Mouse (Mus musculus): ENCODE results near the gene Ttll2.
"Not testable (repeated sequence)": the region's sequence is repeated elsewhere in the genome, so short reads cannot be mapped to it uniquely, and the experiment has no call there.

Ttll2 gene

DNA sequence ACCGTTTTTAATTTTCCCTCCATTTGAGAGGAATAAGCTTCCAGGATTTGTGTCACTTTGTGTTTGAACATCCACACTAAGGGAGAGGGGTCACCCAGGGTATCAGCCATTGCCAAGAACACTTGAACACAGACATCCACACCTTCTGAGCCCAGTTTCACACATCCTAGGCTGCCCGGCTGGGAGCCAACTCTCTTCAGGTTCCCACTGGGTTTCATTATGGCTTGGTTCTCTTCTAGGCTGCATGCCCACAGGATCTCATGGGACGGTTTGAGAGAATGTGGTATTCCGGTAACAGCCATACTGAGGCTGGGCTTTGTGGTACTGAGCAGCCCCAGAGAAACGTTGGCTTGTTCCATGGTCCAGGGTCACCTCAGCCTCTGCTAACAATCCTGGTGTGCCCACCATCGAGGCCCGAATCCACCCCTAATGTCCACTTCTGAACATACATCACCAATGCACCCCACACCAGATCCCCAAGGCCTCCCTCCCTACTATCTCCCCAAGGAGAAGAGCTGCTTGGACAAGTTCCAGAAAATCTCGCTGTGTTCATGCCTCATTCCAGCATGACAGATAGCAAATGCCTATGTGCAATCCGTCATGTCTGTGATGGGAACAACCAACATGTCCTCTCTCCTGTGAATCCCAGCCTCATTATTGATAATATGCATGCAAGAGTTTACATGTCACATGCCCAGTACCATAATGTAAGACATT, 8.4 kb upstream of the Ttll2 start:
- not testable (repeated sequence) for DNase-seq (ENCODE audit: low spot score)

DNA sequence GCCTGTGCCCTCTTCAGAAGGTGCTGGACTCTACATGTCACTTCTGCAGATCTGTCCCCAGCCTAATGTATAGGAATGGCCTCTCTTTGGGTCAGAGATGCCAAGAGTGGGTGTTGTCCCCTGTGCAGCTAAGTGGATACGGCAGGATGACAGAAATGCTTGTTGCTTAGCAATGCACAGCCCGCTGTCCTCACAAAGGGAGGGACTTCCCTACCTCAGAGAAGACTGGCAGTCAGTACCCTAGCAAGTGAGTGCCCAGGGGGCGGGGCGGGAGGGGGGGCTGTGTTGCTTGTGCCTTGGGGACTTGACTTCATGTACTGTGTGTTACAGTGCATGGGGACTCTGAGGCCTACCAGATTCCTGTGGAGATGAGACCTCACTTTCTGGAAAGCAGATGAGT, 7.3 kb upstream of the Ttll2 start:
- DNase-seq (ENCODE audit: low spot score), result not testable (repeated sequence)

DNA sequence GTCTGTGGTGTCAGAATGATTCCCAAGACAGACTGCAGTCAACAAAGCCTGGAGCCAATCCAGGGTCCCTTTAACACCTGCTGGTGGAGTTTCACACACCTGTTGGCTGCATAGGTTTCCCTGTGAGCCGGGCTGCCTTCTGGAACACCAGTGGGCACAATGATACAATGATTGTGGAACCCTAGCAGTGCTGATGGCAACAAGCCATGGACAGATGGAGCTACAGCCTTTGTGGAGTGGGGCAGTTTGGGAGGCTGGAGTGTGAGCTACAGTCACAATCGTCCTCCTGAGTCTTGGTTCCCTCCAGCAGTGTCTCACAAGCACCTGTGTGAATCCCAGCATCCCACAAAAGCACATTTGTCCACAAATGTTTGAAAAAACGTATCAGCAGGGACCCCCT, 3.7 kb downstream of the Ttll2 start:
- DNase-seq (ENCODE audit: low spot score), result not testable (repeated sequence)

DNA sequence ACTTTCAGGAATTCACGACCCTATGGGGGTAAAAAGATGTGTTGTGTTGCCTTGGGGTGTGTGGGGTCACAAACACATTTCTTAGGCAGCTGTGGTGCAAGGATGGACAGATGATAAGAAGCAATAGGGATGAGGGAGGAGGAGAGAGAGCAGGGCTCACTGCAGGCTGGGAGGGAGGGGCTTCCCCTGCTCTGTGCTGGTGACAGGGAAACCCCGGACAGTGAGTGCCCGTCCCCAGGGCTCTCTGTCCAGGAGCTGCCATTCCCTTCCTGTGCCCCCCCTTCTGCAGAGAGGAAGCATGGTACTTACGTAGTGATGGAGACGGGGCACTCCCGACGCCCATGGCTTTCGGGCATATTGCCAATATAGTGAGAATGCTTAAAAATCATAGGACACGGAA, 15.1 kb downstream of the Ttll2 start:
- DNase-seq (ENCODE audit: low spot score), result not testable (repeated sequence)

DNA sequence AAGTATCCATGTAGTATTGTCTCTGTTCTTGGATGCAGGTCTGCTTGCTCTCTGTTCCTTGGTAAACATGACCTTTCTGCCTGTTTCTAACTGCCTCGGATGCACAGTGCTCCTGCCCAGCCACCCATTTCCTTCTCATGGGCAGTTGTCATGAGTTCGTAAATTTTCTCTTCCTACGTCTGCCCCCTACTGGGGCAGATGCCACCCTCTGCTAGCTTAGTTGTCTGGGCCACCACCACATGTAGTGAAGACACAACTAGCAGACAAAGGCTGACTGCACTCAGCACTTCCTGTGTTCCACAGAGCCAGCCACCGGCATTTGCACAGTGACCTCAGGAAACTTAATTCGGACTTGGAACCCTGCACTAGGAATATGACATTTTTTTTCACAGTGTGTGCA, 19.8 kb downstream of the Ttll2 start:
- DNase-seq (ENCODE audit: low spot score), result not testable (repeated sequence)

DNA sequence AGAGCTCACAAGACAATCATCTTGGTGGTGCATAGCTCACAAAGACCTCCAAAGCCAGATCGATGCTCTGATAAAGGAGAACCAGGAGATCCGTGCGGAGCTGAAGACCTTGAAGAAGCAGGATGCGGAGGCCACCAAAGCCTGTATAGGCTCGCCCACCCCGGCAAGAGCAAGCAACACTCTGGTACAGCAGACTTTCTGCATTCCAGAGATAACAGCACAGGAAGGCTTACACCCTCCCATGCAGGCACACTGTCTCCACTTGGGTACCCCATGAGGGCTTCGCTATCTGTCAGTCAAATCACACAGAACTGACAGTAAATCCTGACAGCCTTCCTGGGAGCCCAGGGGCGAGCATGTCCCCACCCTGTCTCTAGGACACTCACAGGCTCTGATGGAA, 26.1 kb downstream of the Ttll2 start:
- DNase-seq (ENCODE audit: low spot score), result not testable (repeated sequence)

DNA sequence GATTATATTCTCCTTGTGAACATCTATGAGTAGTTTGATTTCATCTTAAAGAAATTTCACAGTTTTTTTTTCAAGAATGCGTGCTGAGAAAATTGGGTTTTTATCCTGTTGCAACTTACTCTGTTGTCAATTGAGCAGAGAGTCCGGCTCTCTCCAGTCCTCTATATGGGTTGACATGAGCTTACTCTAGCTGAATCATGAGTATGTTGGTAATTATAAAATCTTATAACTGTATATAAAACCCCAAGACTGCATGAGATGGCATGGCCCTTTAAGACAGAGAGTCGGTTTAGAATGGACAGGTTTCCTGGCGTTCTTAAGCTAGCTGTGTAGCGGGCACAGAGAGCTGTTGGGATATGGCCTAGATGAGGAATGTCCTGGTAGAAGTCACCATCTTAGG, 28.1 kb downstream of the Ttll2 start, which contains the start of gene Tcp10a:
Tcp10a (plus strand) TSS at position 301 of the 400 bp plus-strand sequence.
- not testable (repeated sequence) for DNase-seq (ENCODE audit: low spot score)

DNA sequence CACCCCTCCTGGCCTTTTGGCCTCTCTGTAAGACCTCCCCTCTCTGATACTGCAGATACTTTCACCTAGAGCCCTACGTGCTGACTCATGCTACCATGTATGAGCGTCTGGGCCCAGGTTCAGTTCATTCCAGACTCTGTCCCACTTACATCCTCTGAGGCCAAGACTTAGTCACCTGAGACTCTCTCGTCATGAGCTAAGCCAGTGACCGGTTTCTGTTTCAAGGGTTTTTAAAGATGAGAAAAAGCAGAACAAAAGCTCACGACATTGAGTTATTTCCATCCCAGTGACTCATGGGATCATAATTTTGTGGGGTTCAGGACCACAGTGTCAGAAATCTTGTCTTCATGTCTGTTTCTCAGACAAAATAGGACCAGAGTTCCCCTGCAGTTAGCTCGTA, 32.7 kb downstream of the Ttll2 start:
- DNase-seq (ENCODE audit: low spot score), result not testable (repeated sequence)

DNA sequence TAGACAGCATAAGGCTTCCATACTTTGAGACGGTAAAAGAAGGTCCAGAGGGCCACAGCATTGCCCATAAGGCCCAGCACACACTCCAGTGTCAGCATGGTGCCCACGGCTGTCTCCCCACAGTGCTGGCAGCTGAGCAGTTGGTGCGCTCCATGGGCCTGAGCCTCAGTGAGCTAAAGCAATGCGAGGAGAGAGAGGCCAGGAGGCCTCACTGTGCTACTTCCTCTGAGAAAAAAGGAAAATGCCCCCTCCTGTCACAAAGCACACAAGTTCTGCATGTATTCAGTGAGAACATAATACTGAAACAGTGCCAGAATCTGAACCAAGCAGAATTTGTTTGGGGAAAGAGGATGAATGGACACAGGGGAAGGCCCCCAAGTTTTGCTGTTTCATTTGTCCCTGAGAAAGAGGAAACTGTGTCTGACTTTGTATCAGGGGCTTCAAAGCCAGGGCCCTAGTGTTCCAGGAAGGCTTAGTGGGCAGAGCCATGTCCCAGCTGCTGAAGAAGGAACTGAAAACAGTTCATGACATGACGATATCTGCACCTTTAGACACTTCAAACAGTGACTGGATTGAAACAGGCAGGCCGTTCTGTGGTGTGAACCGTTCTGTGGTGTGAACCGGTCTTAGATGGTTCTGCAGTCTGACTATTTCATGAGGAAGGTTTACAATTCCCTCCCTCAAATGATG, 36.7 kb downstream of the Ttll2 start:
- not testable (repeated sequence) for DNase-seq (ENCODE audit: low spot score)

DNA sequence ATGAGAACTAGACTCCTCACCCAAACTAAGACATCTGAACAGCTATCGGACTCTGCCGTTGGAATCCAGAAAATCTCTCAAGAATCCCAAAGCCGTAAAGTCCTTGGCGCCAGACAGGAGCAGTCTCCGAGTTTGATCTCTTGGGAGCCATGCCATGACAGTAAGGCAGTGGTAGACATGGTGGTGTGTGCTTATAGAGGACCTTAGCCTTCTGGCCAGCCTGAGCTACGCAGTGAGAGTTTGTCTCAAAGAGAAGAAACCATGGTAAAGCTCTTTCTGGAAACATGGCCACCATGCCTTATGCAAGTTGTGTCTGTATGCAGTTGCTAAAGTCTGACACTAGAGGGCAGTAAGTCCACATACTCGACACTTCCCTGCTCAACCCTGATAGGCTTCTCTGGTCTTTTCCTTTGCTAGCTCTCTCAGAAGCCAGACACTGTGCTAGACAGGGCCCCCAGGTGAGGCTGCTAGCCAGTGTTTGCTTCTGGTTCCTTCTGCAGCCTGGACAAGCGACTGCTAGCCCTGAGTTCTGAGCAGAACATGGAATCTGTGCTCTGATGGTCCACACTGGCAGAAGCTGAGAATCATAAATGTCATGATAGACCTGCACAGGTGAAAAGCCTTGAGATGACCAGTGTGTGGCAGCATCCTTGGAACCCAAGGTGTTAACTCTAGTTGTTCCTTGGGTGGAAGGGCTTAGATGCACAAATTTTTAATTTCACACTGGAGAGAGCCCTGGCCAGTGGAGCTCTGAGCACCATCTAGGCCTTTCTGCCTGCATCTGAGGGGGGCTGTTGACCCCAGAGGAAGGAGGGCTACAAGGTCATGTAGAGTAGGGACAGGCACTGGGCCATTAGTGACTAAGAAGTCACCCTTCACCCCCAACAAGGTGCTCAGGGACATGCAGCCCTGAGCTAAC, 46.0 kb downstream of the Ttll2 start:
- not testable (repeated sequence) for DNase-seq (ENCODE audit: low spot score)

Measured in embryo, embryonic 10.5 days (tissue).